In genomic region chr19:41484361-41484760, GRCm38 (mm10) we compare ENCODE assay signal across 10 mouse cellular contexts. TPM values are rescaled to one million over a fixed set of nuclear protein-coding genes. Genes with fewer than 3 reads are reported as not detected.
DNase-seq lines count a peak whose midpoint lies in the region; ATAC-seq lines count a peak whose summit lies in the region.
"Had no signal": no experiment of that assay in that cellular context is flagged by ENCODE, and none has a peak within 500 bp of the region (broad histone marks: within the 10 kb centered on the region; RNA-seq: fewer than 3 reads in every experiment).

No protein-coding gene starts in this region.

- H3K36me3 ChIP-seq in lung, embryonic 15.5 days, result no peaks in the 10 kb centered on the region
- no peaks in the 10 kb centered on the region for H3K36me3 ChIP-seq in forebrain, embryonic 11.5 days (ENCODE audit: control insufficient read depth, insufficient read depth, low read length)
- no peaks in the 10 kb centered on the region for H3K36me3 ChIP-seq in limb, embryonic 11.5 days (ENCODE audit: control insufficient read depth, insufficient read depth, low read length)
- no peaks in the 10 kb centered on the region for H3K36me3 ChIP-seq in neural tube, embryonic 15.5 days

- H3K27me3 ChIP-seq in lung, embryonic 15.5 days, result no peaks in the 10 kb centered on the region
- H3K27me3 ChIP-seq in forebrain, embryonic 11.5 days (ENCODE audit: control insufficient read depth, insufficient read depth, low read length), result no peaks in the 10 kb centered on the region
- no peaks in the 10 kb centered on the region for H3K27me3 ChIP-seq in limb, embryonic 11.5 days (ENCODE audit: control insufficient read depth, insufficient read depth, low read length)
- no peaks in the 10 kb centered on the region for H3K27me3 ChIP-seq in neural tube, embryonic 15.5 days (replicated peaks)

- H3K4me2 ChIP-seq in lung, embryonic 15.5 days, result peak overlapping the region; percentile 91
- H3K4me2 ChIP-seq in forebrain, embryonic 11.5 days (ENCODE audit: low read depth, low read length, severe bottlenecking), result peak overlapping the region; percentile 75; the same call in 1 of the 2 replicates
- H3K4me2 ChIP-seq in limb, embryonic 11.5 days (ENCODE audit: low read depth, severe bottlenecking), result 0 out of 2 replicates have a peak overlapping the region, but pooled peaks have one; percentile 19
- H3K4me2 ChIP-seq in neural tube, embryonic 15.5 days, result peak overlapping the region; percentile 78

- ATAC-seq in lung, embryonic 15.5 days (ENCODE audit: borderline replicate concordance, extremely low read depth, low FRiP score, low TSS enrichment), result no peak
- ATAC-seq in forebrain, embryonic 11.5 days (replicated peaks; ENCODE audit: low FRiP score), result no peak
- ATAC-seq in limb, embryonic 11.5 days (ENCODE audit: insufficient number of reproducible peaks, low FRiP score, low TSS enrichment, low read depth), result no peak
- ATAC-seq in neural tube, embryonic 15.5 days (ENCODE audit: low FRiP score), result no peak

- no peak overlapping the region for H3K27ac ChIP-seq in lung, embryonic 15.5 days
- no peak overlapping the region for H3K27ac ChIP-seq in forebrain, embryonic 11.5 days (ENCODE audit: low read depth, low read length)
- no peak overlapping the region for H3K27ac ChIP-seq in limb, embryonic 11.5 days (replicated peaks; ENCODE audit: low read depth, low read length)
- no peak overlapping the region for H3K27ac ChIP-seq in neural tube, embryonic 15.5 days (replicated peaks)

- no peak for DNase-seq in lung, postnatal 25 days (ENCODE audit: low spot score)
- DNase-seq in forebrain, embryonic 11.5 days (ENCODE audit: low spot score), result no peak
- DNase-seq in limb, embryonic 11.5 days (ENCODE audit: low spot score), result no peak
- no peak for DNase-seq in thymus, postnatal 4 days
- no peak for DNase-seq in urinary bladder, postnatal 14 days (ENCODE audit: low spot score)
- no peak for DNase-seq in cerebellum, adult 18-20 months
- DNase-seq: kidney, adult 18-20 months; right cerebral cortex, adult 18-20 months had no signal

- H3K9me3 ChIP-seq in lung, embryonic 15.5 days, result no peaks in the 10 kb centered on the region
- H3K9me3 ChIP-seq in forebrain, embryonic 11.5 days (ENCODE audit: control insufficient read depth, low read length), result no peaks in the 10 kb centered on the region
- H3K9me3 ChIP-seq in limb, embryonic 11.5 days (ENCODE audit: control insufficient read depth, low read length), result no peaks in the 10 kb centered on the region
- no peaks in the 10 kb centered on the region for H3K9me3 ChIP-seq in neural tube, embryonic 15.5 days (replicated peaks)

- peaks cover 30% of the 10 kb centered on the region for H3K4me1 ChIP-seq in lung, embryonic 15.5 days
- H3K4me1 ChIP-seq in forebrain, embryonic 11.5 days (replicated peaks; ENCODE audit: control insufficient read depth, insufficient read depth, low read length), result peaks cover 2% of the 10 kb centered on the region; the same call in 1 of the 2 replicates
- no peaks in the 10 kb centered on the region for H3K4me1 ChIP-seq in limb, embryonic 11.5 days (ENCODE audit: control insufficient read depth, insufficient read depth, low read length)
- H3K4me1 ChIP-seq in neural tube, embryonic 15.5 days, result peaks cover 38% of the 10 kb centered on the region

- H3K9ac ChIP-seq in lung, embryonic 15.5 days, result no peak overlapping the region
- H3K9ac ChIP-seq in forebrain, embryonic 11.5 days (ENCODE audit: low read length), result peak overlapping the region; percentile 41
- no peak overlapping the region for H3K9ac ChIP-seq in limb, embryonic 11.5 days (ENCODE audit: low read length)
- no peak overlapping the region for H3K9ac ChIP-seq in neural tube, embryonic 15.5 days (replicated peaks)

- H3K4me3 ChIP-seq in lung, embryonic 15.5 days, result peak overlapping the region; percentile 21
- peak overlapping the region; percentile 97 for H3K4me3 ChIP-seq in forebrain, embryonic 11.5 days (ENCODE audit: low read depth, low read length)
- no peak overlapping the region for H3K4me3 ChIP-seq in limb, embryonic 11.5 days (ENCODE audit: low read depth, low read length)
- peak overlapping the region; percentile 90 for H3K4me3 ChIP-seq in neural tube, embryonic 15.5 days (replicated peaks)

- WGBS in lung, embryonic 15.5 days, result 21% methylated on average over 5 of the region's 5 CpGs
- 24% methylated on average over 5 of the region's 5 CpGs for WGBS in forebrain, embryonic 11.5 days
- 42% methylated on average over 5 of the region's 5 CpGs for WGBS in limb, embryonic 11.5 days
- WGBS in neural tube, embryonic 15.5 days, result 12% methylated on average over 5 of the region's 5 CpGs

RNA-seq across cellular contexts. Expression of gene Lcor, which starts 1.9 kb away (rescaled TPM):
- polyA plus RNA-seq in lung, embryonic 15.5 days (2015; fragmentation: Nextera tagmentation; extraction: Ambion mirVana), result 11.7 and 12.5 TPM in 2 replicates
- polyA plus RNA-seq in forebrain, embryonic 11.5 days (2014; fragmentation: Nextera tagmentation; extraction: Ambion mirVana), result 28.2 and 30.3 TPM in 2 replicates
- polyA plus RNA-seq in limb, embryonic 11.5 days (2014; fragmentation: Nextera tagmentation; extraction: Ambion mirVana), result 11.0 and 11.4 TPM in 2 replicates
- polyA plus RNA-seq in neural tube, embryonic 15.5 days (2015; fragmentation: Nextera tagmentation; extraction: Ambion mirVana), result 12.4 and 13.8 TPM in 2 replicates

Comparison
In these comparisons a context has a peak if more than half of its experiments do, and no peak if none do; other contexts are left out.
1. H3K4me2 ChIP-seq: peak in every context shown above with its lines; median percentile 91 in lung, embryonic 15.5 days; 78 in neural tube, embryonic 15.5 days; 75 in forebrain, embryonic 11.5 days; 19 in limb, embryonic 11.5 days.